Mouse (Mus musculus) megakaryocyte-erythroid progenitor cell, adult 5-6 weeks (primary cell): ENCODE measurements at regions not wholly inside any gene's neighbourhood (a gene's known extent, or its start where the extent isn't known, plus 50 kb on each side); places are given as distances from the start of the nearest gene placed in this dataset.

ENCODE experiments used
- ATAC-seq: replicated peaks from 2 replicates; pipeline ENCODE4 v1.8.0; 2016; ENCODE audit warnings: mild to moderate bottlenecking, inconsistent platforms; ENCODE audit not compliant: severe bottlenecking, poor library complexity, low FRiP score, low TSS enrichment

DNA sequence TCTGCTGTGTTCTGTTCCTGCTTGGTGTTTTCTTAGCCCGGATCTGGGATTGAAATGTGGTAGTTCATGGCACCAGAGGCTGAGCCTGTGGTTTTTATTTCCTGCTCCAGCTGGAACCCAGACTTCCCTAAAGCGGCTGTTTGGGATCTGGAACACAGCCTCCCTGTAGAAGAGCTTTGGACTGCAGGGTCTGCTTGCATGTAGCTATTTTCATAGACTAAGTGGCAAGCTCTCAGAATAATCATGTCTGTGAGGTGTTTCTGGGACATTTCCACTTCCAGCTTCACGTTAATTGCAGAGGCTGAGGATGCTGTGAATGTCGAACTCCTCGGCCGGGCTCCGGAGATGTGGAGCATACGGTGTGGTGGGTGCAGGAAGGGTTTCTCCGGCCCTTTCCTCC is 64.1 kb upstream of the Gm5148 start:
- ATAC-seq: no peak

DNA sequence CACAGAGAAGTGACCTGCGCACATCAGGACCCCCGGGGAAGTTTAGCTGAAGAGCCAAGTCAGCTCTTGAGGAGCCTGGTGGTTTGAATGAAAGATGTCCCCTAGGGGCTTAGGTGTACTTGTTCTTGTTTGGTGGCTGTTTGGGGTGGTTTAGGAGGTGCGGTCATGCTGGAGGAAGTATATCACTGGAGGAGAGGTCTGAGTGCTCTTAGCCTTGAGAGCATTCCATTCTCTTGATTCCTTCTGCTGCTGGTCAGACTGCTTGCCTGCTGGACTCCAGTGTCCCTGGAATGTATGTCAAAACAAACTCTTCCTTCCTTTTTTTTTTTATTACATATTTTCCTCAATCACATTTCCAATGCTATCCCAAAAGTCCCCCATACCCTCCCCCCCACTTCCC is 62.5 kb upstream of the Gm5148 start:
- no peak for ATAC-seq

- ATAC-seq: no peak
Observed at GRCm38 (mm10) chr3:37781086-37781485, 56.8 kb upstream of the Gm5148 start.

- no peak for ATAC-seq
Observed at GRCm38 (mm10) chr3:37779867-37780475, 55.7 kb upstream of the Gm5148 start.

- ATAC-seq: no peak
Observed at GRCm38 (mm10) chr3:37778386-37778785, 54.1 kb upstream of the Gm5148 start.

DNA sequence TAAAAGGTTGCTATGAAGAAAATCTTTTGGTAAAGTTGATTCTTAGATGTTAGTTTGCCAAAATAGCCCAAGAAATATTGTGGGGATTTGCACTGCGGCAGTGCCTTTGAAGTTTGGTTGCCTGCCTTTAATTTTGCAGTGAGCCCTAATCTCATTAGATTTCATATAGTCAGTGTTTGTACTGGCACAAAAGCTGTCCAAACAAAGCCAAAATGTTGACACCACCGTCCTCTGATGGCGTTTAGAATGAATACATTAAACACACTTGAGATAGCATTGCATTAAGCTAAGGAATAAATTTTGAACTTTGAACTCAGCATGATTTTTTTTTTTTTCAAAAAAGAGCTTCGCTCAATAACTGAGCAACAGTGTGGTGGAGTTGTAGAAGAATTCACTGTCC is 51.9 kb upstream of the Gm5148 start:
- ATAC-seq: no peak
